Mouse (Mus musculus) hindbrain, embryonic 16.5 days (tissue): ENCODE data around the gene Bmper. TPM values are rescaled to one million over a fixed set of nuclear protein-coding genes. Genes with fewer than 3 reads are reported as not detected.

Experiments used
- ATAC-seq: fragments of 200-750 bp; cut with Nextera tagmentation; 2 replicates; pipeline ENCODE4 v1.8.0; 2017; ENCODE audit warnings: moderate TSS enrichment, moderate library complexity
- H3K27ac ChIP-seq: fragments of 300-500 bp; sonication (generic); 2 replicates; pipeline ENCODE4 v1.5.1; 2014; ENCODE audit warnings: low read depth, mild to moderate bottlenecking, control low read depth, low read length, moderate library complexity
- H3K27me3 ChIP-seq: fragments of 300-500 bp; sonication (generic); replicated peaks from 2 replicates; pipeline ENCODE4 v1.6.1; 2014; ENCODE audit warnings: low read length; ENCODE audit not compliant: control insufficient read depth, insufficient read depth
- H3K36me3 ChIP-seq: fragments of 300-500 bp; sonication (generic); 2 replicates; pipeline ENCODE4 v1.6.1; 2014; ENCODE audit warnings: mild to moderate bottlenecking, low read length, moderate library complexity, mixed read lengths; ENCODE audit not compliant: control insufficient read depth, insufficient read depth
- H3K4me1 ChIP-seq: fragments of 300-500 bp; sonication (generic); 2 replicates; pipeline ENCODE4 v1.6.1; 2014; ENCODE audit warnings: low read depth, low read length; ENCODE audit not compliant: control insufficient read depth, insufficient read depth
- H3K4me2 ChIP-seq: fragments of 300-500 bp; sonication (generic); 2 replicates; pipeline ENCODE4 v1.6.1; 2014; ENCODE audit warnings: mild to moderate bottlenecking, low read length, control low read depth, moderate library complexity
- H3K4me3 ChIP-seq: fragments of 300-500 bp; sonication (generic); 2 replicates; pipeline ENCODE4 v1.5.1; 2014; ENCODE audit warnings: mild to moderate bottlenecking, low read length, control low read depth, moderate library complexity
- H3K9ac ChIP-seq: fragments of 300-500 bp; sonication (generic); 2 replicates; pipeline ENCODE4 v1.6.1; 2014; ENCODE audit warnings: low read depth, mild to moderate bottlenecking, control low read depth, low read length, moderate library complexity
- H3K9me3 ChIP-seq: fragments of 300-500 bp; sonication (generic); 2 replicates; pipeline ENCODE4 v1.6.1; 2014; ENCODE audit warnings: mild to moderate bottlenecking, low read length, moderate library complexity; ENCODE audit not compliant: control insufficient read depth
- WGBS: fragments of 180-500 bp; shearing (Covaris S2); extraction: QIAGEN DNeasy Blood & Tissue Kit; methylation state at CpG from one replicate; pipeline ENCODE4 v1.1.7; 2014; 5-methylcytosine and 5-hydroxymethylcytosine counted together
- polyA plus RNA-seq: library from polyadenylated mRNA; unstranded; fragments of >200 nt; fragmentation: Nextera tagmentation; extraction: Ambion mirVana; gene quantifications from 2 replicates; pipeline ENCODE4 v1.2.1, GENCODE M21; 2015

Gene Bmper
- polyA plus RNA-seq, 1 experiment from 2014 or later, result 8.7 TPM

GRCm38 (mm10) chr9:23200828-23201227, 22.0 kb upstream of the Bmper start:
- Histone ChIP-seq H3K9me3 (no peaks in the 10 kb centered on the region), H3K27ac (no peak overlapping the region), H3K27me3 (no peaks in the 10 kb centered on the region), H3K4me2 (no peak overlapping the region), H3K36me3 (no peaks in the 10 kb centered on the region), H3K4me3 (no peak overlapping the region), H3K9ac (no peak overlapping the region), H3K4me1 (peaks cover 15% of the 10 kb centered on the region)
- ATAC-seq, result no peak
- WGBS, result 86% methylated on average over 4 of the region's 4 CpGs

DNA sequence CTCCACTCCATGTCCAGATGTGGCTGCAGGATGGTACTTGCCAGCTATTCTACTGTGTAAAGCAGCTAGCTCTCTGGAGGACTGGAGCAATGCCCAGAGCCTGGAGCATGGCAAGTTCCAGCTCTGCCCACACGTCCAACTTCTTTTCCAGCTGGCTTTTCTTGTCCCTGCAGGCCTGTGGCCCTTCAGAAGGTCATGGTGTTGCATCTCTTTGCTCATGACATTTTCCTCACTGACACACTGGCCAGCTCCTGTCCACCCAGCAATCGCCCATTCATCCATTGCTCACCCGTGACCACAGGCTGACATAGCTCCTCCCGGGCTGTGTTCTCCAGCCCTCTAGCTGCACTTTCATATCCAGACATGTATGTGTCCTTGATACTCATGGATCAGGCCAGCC, 20.4 kb upstream of the Bmper start:
- no peaks in the 10 kb centered on the region for H3K9me3 ChIP-seq
- no peaks in the 10 kb centered on the region for H3K36me3 ChIP-seq
- no peak overlapping the region for H3K9ac ChIP-seq
- peaks cover 15% of the 10 kb centered on the region for H3K4me1 ChIP-seq
- no peak overlapping the region for H3K4me2 ChIP-seq
- H3K27ac ChIP-seq, result no peak overlapping the region
- WGBS, result 72% methylated on average over 4 of the region's 4 CpGs
- H3K4me3 ChIP-seq, result no peak overlapping the region
- no peak for ATAC-seq
- H3K27me3 ChIP-seq, result no peaks in the 10 kb centered on the region

- H3K27ac ChIP-seq, result peak overlapping the region; percentile 42
- H3K4me3 ChIP-seq, result no peak overlapping the region
- WGBS, result 6% methylated on average over 17 of the region's 17 CpGs
- peak overlapping the region; percentile 50; the same call in 1 of the 2 replicates for H3K9ac ChIP-seq
- peak overlapping the region; percentile 45 for H3K4me2 ChIP-seq
- no peaks in the 10 kb centered on the region for H3K27me3 ChIP-seq
- peaks cover 15% of the 10 kb centered on the region for H3K4me1 ChIP-seq
- H3K36me3 ChIP-seq, result no peaks in the 10 kb centered on the region
- ATAC-seq, result peak; percentile 83
- H3K9me3 ChIP-seq, result no peaks in the 10 kb centered on the region
These were observed 18.3 kb upstream of the Bmper start for GRCm38 (mm10) chr9:23204339-23205288.

- Histone ChIP-seq H3K9ac (no peak overlapping the region), H3K4me1 (peaks cover 15% of the 10 kb centered on the region), H3K4me3 (no peak overlapping the region), H3K27ac (no peak overlapping the region), H3K27me3 (no peaks in the 10 kb centered on the region), H3K36me3 (no peaks in the 10 kb centered on the region), H3K4me2 (no peak overlapping the region), H3K9me3 (no peaks in the 10 kb centered on the region)
- 21% methylated on average over 3 of the region's 3 CpGs for WGBS
- no peak for ATAC-seq
These were observed 17.6 kb upstream of the Bmper start for GRCm38 (mm10) chr9:23205304-23205703.

DNA sequence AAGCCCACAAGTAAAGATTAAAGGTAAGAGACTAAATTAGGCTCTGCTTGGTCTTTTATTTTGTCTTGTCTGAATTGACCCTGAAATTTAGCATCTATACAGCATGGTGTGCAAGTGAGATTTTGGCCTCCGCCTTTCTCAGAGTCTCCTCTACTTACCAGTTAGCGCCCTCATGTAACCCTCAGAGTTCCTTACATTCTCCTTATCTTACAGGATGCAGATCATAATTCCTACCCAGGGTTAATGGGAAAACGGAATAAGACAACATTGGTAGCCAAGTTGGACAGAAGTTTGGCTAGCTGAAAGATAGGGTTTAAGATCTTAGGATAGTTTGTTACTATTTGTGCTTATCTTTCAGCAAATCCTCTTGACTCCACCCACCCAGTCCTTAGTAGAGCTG, 17.1 kb upstream of the Bmper start:
- Histone ChIP-seq H3K36me3 (no peaks in the 10 kb centered on the region), H3K9ac (no peak overlapping the region), H3K4me2 (no peak overlapping the region), H3K4me1 (peaks cover 15% of the 10 kb centered on the region), H3K9me3 (no peaks in the 10 kb centered on the region), H3K4me3 (no peak overlapping the region), H3K27ac (no peak overlapping the region), H3K27me3 (no peaks in the 10 kb centered on the region)
- no peak for ATAC-seq
- WGBS, result 86% methylated on average over 3 of the region's 3 CpGs

GRCm38 (mm10) chr9:23206181-23206580, 16.7 kb upstream of the Bmper start:
- no peaks in the 10 kb centered on the region for H3K36me3 ChIP-seq
- H3K27me3 ChIP-seq, result no peaks in the 10 kb centered on the region
- ATAC-seq, result no peak
- no peaks in the 10 kb centered on the region for H3K9me3 ChIP-seq
- WGBS, result 83% methylated on average over 5 of the region's 5 CpGs
- peaks cover 15% of the 10 kb centered on the region for H3K4me1 ChIP-seq
- H3K27ac ChIP-seq, result no peak overlapping the region
- no peak overlapping the region for H3K9ac ChIP-seq
- H3K4me3 ChIP-seq, result no peak overlapping the region
- no peak overlapping the region for H3K4me2 ChIP-seq

DNA sequence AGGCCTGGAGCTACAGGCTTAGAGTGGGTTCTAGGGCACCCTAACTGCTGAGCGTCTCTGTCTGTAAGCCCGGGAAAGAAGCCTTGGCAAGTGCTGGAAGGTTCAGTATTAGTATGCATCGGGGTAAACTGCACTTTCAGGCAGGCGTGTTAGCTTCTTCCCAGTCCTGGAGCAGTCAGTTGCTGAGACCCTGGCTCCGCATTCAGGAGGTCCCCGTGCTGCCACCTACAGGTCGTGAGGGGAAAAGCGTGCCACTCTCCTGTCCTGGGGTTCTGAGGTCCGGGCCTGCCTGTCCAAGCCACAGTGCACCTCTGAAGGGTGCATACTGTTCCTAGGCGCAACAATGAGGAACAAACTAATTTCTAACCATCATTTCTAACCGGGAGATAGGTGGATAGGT, 10.6 kb upstream of the Bmper start:
- Histone ChIP-seq H3K9me3 (no peaks in the 10 kb centered on the region), H3K4me2 (no peak overlapping the region), H3K27me3 (no peaks in the 10 kb centered on the region; the same call in 1 of the 2 replicates), H3K27ac (no peak overlapping the region), H3K36me3 (no peaks in the 10 kb centered on the region), H3K4me3 (no peak overlapping the region), H3K4me1 (peaks cover 2% of the 10 kb centered on the region; the same call in 1 of the 2 replicates), H3K9ac (no peak overlapping the region)
- ATAC-seq, result peak; percentile 92
- 3% methylated on average over 11 of the region's 11 CpGs for WGBS

DNA sequence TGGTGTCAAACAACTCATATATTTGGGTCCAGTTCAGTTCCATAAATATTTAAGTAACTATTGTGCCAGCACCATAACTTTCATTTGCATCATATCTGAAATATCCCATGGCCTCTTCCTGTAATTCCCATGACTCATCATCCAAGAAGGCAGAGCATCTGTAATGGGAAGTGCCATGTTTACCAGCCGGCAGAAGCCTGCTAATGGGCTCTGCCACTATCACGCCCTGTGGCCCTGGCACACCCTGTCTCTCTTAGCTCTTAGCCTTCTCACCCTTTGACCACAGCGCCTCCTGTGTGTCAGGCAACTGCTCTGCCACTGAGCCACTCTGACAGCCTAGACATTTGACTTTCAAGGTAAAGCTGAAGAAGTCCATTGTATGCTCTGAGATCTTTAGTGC, 3.1 kb upstream of the Bmper start:
- H3K9me3 ChIP-seq, result no peaks in the 10 kb centered on the region
- no peaks in the 10 kb centered on the region for H3K36me3 ChIP-seq
- ATAC-seq, result no peak
- H3K4me3 ChIP-seq, result no peak overlapping the region
- H3K4me1 ChIP-seq, result peaks cover 6% of the 10 kb centered on the region
- H3K4me2 ChIP-seq, result no peak overlapping the region
- H3K27ac ChIP-seq, result no peak overlapping the region
- peaks cover 3% of the 10 kb centered on the region; the same call in 1 of the 2 replicates for H3K27me3 ChIP-seq
- 45% methylated on average over 3 of the region's 3 CpGs for WGBS
- no peak overlapping the region for H3K9ac ChIP-seq

DNA sequence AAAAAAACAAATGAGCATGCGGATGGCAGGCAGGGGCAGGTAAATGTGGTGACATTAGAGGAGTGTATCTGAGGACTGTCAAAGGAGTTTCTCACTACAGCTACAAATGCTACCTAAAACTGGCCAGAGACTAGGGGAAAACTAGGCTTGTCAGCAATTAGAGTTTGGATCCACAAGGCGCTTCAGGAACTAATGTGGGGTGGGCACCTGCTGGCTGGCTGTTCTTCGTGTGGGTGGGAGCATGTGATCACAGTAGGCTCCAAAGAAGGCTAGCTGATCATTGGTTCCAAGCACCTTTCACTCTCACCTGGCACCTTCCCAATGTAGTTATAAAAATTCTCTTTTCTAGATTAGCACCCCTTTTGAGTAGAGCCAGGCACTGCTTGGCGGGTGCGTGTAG, 900 bp upstream of the Bmper start:
- H3K4me3 ChIP-seq, result peak overlapping the region; percentile 87
- peak; percentile 6; the same call in 1 of the 2 replicates for ATAC-seq
- no peak overlapping the region; the same call in 1 of the 2 replicates for H3K27ac ChIP-seq
- WGBS, result 17% methylated on average over 5 of the region's 5 CpGs
- no peaks in the 10 kb centered on the region for H3K36me3 ChIP-seq
- peaks cover 3% of the 10 kb centered on the region; the same call in 1 of the 2 replicates for H3K27me3 ChIP-seq
- peak overlapping the region; percentile 97 for H3K4me2 ChIP-seq
- H3K4me1 ChIP-seq, result peaks cover 6% of the 10 kb centered on the region
- H3K9me3 ChIP-seq, result no peaks in the 10 kb centered on the region
- H3K9ac ChIP-seq, result peak overlapping the region; percentile 89
